Mouse (Mus musculus): ENCODE measurements around the gene Gm27021. TPM values are rescaled to one million over a fixed set of nuclear protein-coding genes. Genes with fewer than 3 reads are reported as not detected.

Gene Gm27021
- total and polyA plus RNA-seq, 3 experiments, result 0.21 to 0.54 TPM; not detected in 1

DNA sequence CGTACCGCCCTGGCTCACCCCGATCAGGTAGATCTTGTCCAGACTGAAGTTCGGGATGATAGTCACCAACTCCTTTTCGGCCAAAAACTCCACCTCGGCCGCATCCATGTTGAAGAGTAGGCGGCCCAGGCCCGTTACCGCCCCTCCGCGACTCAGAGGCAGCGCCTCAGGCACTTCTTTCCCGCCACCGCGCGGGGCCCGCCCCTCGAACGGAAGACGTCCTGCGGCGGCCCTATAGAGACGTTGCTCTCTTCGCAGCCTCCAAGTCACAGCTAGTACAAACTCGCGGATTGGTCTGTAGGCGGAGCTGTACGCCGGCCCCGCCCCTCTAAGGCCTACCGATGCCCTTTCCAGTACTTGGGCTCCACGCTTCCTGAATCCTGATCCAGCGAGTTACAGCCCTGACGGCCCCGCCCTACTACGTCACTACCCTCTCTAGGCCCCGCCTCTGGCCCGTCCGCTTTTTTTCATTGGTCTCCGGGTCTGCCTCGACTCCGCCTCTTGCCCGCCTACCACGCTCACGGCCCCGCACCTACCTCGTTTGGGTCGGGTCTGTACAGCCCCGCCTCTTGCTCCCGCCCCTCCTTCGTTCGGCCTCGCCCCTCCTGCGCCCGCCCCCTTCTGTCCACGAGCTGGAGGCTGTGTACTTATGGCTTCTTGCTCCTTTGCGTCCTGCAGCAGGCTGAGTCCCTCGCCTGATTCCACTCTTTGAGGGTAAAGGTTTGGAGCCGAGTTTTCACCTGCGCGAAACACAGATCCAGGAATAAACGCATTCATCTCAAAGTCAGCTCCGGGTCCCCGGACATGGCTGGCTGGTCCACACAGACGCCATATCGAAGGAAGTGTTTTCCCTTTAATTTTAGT is 78.7 kb downstream of the Gm27021 start, which contains the start of gene Gins2 (continued):
- TF ChIP-seq USF2 (IDR thresholded peaks at IDR 0.05; ENCODE audit: borderline replicate concordance in 1 of 2, insufficient read depth in 1 of 2, low read depth in 1 of 2, low read length in 2 of 2), result no peak
- TF ChIP-seq BHLHE40 (IDR thresholded peaks at IDR 0.05; ENCODE audit: borderline replicate concordance, low read depth, low read length), result no peak
- no peak for TF ChIP-seq MEF2A (IDR thresholded peaks at IDR 0.05; ENCODE audit: extremely low read depth, insufficient replicate concordance, low read depth, low read length, poor library complexity, severe bottlenecking)
- TF ChIP-seq ZC3H11A (IDR thresholded peaks at IDR 0.05; ENCODE audit: low read depth, low read length), result no peak
- no peak for TF ChIP-seq SMC3 (IDR thresholded peaks at IDR 0.05; ENCODE audit: low read depth, low read length)
- TF ChIP-seq CHD2 (IDR thresholded peaks at IDR 0.05; ENCODE audit: low read length), result 0 out of 2 replicates have a peak, but pooled peaks have one; percentile 36
- no peak for TF ChIP-seq UBTF (IDR thresholded peaks at IDR 0.05; ENCODE audit: borderline replicate concordance, insufficient read depth, low read depth, low read length)
- 0 out of 2 replicates have a peak, but pooled peaks have one; percentile 4 for TF ChIP-seq TCF12 (IDR thresholded peaks at IDR 0.05; ENCODE audit: low read depth, low read length)
- TF ChIP-seq TBP (IDR thresholded peaks at IDR 0.05; ENCODE audit: low read depth, low read length), result no peak
- no peak; the same call in none of the 2 replicates for TF ChIP-seq ZMIZ1 (IDR thresholded peaks at IDR 0.05; ENCODE audit: low read depth, low read length)
- TF ChIP-seq KAT2A (conservative IDR thresholded peaks at IDR 0.05; ENCODE audit: low read depth, low read length), result no peak; the same call in 1 of the 2 replicates
- 0 out of 2 replicates have a peak, but pooled peaks have one; percentile 20 for TF ChIP-seq ETS1 (IDR thresholded peaks at IDR 0.05; ENCODE audit: low read depth, low read length)
- TF ChIP-seq ZKSCAN1 (IDR thresholded peaks at IDR 0.05; ENCODE audit: low read depth, low read length), result no peak

DNA sequence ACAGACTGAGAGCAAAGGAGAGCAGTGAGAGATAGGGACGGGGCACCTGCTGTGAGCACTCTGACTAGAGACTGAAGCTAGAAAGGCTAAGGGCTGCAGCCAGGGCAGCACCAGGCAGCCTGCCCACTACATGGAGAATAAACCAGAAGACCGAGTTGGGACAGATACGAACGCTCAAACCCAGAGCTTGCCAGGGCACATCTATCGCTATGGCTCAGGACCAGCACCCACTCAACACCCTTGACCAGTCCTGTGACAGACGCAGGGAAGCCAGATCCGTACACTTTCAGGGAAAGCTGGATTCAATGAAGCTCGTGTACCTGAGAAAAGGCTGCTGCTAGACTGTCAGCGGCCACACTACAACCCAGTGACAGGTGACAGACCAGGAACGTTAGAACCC is 82.4 kb downstream of the Gm27021 start:
- H3K79me2 ChIP-seq (ENCODE audit: control insufficient read depth, insufficient read depth, low read length, poor library complexity), result peaks cover 10% of the 10 kb centered on the region
- no peaks in the 10 kb centered on the region for H3K27me3 ChIP-seq (ENCODE audit: control insufficient read depth in 1 of 2, insufficient read depth in 2 of 2, low read length in 2 of 2)
- DNase-seq (ENCODE audit: low read depth, low spot score), result no peak
- TF ChIP-seq TBP (IDR thresholded peaks at IDR 0.05; ENCODE audit: low read depth, low read length), result no peak
- TF ChIP-seq TAL1 (IDR thresholded peaks at IDR 0.05; ENCODE audit: low read length), result no peak
- no peak for TF ChIP-seq POLR2AphosphoS5 (IDR thresholded peaks at IDR 0.05; ENCODE audit: borderline replicate concordance, low read depth, low read length)
- TF ChIP-seq BHLHE40 (IDR thresholded peaks at IDR 0.05; ENCODE audit: borderline replicate concordance, low read depth, low read length), result no peak
- peaks cover 3 to 10% of the 10 kb centered on the region in 2 experiments; a peak in 3 of 4 replicates for H3K4me1 ChIP-seq (ENCODE audit: control insufficient read depth in 1 of 2, insufficient read depth in 2 of 2, low read length in 2 of 2)
- H3K27ac ChIP-seq (ENCODE audit: control insufficient read depth, low read depth, low read length), result no peak overlapping the region
- H3K9ac ChIP-seq (ENCODE audit: control insufficient read depth, low read depth, low read length, poor library complexity, severe bottlenecking), result no peak overlapping the region
- H3K9me3 ChIP-seq (replicated peaks; ENCODE audit: insufficient read depth, low read length), result no peaks in the 10 kb centered on the region
- peaks cover 0 to 6% of the 10 kb centered on the region in 2 experiments; a peak in 1 of 4 replicates for H3K36me3 ChIP-seq (ENCODE audit: control insufficient read depth in 1 of 2, insufficient read depth in 2 of 2, low read length in 2 of 2)
- no peak overlapping the region for H3K4me3 ChIP-seq (ENCODE audit: control insufficient read depth in 1 of 2, insufficient read depth in 1 of 2, low read depth in 2 of 2, low read length in 2 of 2)

Data from MEL (cell line).